Mouse (Mus musculus) hematopoietic stem cell, adult 5-6 weeks (primary cell): ENCODE results near the gene Fhdc1. TPM values are rescaled to one million over a fixed set of nuclear protein-coding genes. Genes with fewer than 3 reads are reported as not detected.

ENCODE experiments used
- ATAC-seq, 2 experiments: fragments of 125-278 bp in 1 of 2; replicated peaks in 1 of 2; 2 replicates each; pipeline ENCODE4 v1.8.0; 2016 to 2017; ENCODE audit warnings: inconsistent platforms in 2 of 2, mild to moderate bottlenecking in 2 of 2, moderate number of reproducible peaks in 2 of 2, low read depth in 1 of 2, moderate TSS enrichment in 1 of 2; ENCODE audit not compliant: low FRiP score in 2 of 2, poor library complexity in 2 of 2, severe bottlenecking in 2 of 2, insufficient read depth in 1 of 2, low TSS enrichment in 1 of 2
- total RNA-seq: library from RNA; stranded (forward); fragments of 172-1452, 232-1000 nt; gene quantifications from 2 replicates; pipeline ENCODE4 v1.2.3, GENCODE M21; 2017

The Fhdc1 gene
- total RNA-seq, result 3.1 and 4.1 TPM in 2 replicates

- ATAC-seq, result peak; percentile 35 to 40; a peak in 3 of 4 replicates
Observed at GRCm38 (mm10) chr3:84480006-84480897, at the start of gene Fhdc1. Gene Fhdc1, minus strand, starts transcription at chr3:84480429.

GRCm38 (mm10) chr3:84529021-84529420 is 48.8 kb upstream of the Fhdc1 start:
- no peak for ATAC-seq

- no peak for ATAC-seq
Observed at GRCm38 (mm10) chr3:84524952-84525351, 44.7 kb upstream of the Fhdc1 start.

- ATAC-seq, result no peak
Observed at GRCm38 (mm10) chr3:84516163-84516562, 35.9 kb upstream of the Fhdc1 start.

- ATAC-seq, result no peak
Observed at GRCm38 (mm10) chr3:84512774-84513515, 32.7 kb upstream of the Fhdc1 start.

- no peak for ATAC-seq
Observed at GRCm38 (mm10) chr3:84505193-84505592, 25.0 kb upstream of the Fhdc1 start.

GRCm38 (mm10) chr3:84504291-84504690 is 24.1 kb upstream of the Fhdc1 start:
- ATAC-seq, result peak; percentile 85 to 92

GRCm38 (mm10) chr3:84502101-84502500 is 21.9 kb upstream of the Fhdc1 start:
- no peak for ATAC-seq

GRCm38 (mm10) chr3:84500491-84500890 is 20.3 kb upstream of the Fhdc1 start:
- ATAC-seq, result no peak

GRCm38 (mm10) chr3:84497718-84498117 is 17.5 kb upstream of the Fhdc1 start:
- no peak for ATAC-seq

GRCm38 (mm10) chr3:84492657-84493056 is 12.4 kb upstream of the Fhdc1 start:
- no peak for ATAC-seq

GRCm38 (mm10) chr3:84492148-84492547 is 11.9 kb upstream of the Fhdc1 start:
- ATAC-seq, result peak; percentile 83 to 86

- ATAC-seq, result no peak
Observed at GRCm38 (mm10) chr3:84488716-84489115, 8.5 kb upstream of the Fhdc1 start.

GRCm38 (mm10) chr3:84484891-84485290 is 4.7 kb upstream of the Fhdc1 start:
- ATAC-seq, result no peak

GRCm38 (mm10) chr3:84484333-84484732 is 4.1 kb upstream of the Fhdc1 start:
- ATAC-seq, result no peak

GRCm38 (mm10) chr3:84482121-84482520 is 1.9 kb upstream of the Fhdc1 start:
- ATAC-seq, result no peak

- peak in 1 of 2 experiments; percentile 47; a peak in 3 of 4 replicates for ATAC-seq
Observed at GRCm38 (mm10) chr3:84481104-84481503, 875 bp upstream of the Fhdc1 start.

- ATAC-seq, result peak; percentile 13 to 19; a peak in 2 of 4 replicates
Observed at GRCm38 (mm10) chr3:84479293-84480005, 780 bp downstream of the Fhdc1 start.
